Mouse (Mus musculus) embryonic facial prominence, embryonic 12.5 days (tissue): ENCODE measurements at regions not wholly inside any gene's neighbourhood (a gene's known extent, or its start where the extent isn't known, plus 50 kb on each side); places are given as distances from the start of the nearest gene placed in this dataset.

Experiments used
- ATAC-seq: fragments of 200-750 bp; cut with Nextera tagmentation; 2 replicates; pipeline ENCODE4 v1.8.0; 2017; ENCODE audit not compliant: insufficient number of reproducible peaks, insufficient read depth, low FRiP score, low TSS enrichment
- H3K27ac ChIP-seq: fragments of 300-500 bp; sonication (generic); 2 replicates; pipeline ENCODE4 v1.5.1; 2016; ENCODE audit warnings: mild to moderate bottlenecking
- H3K27me3 ChIP-seq: fragments of 300-500 bp; sonication (generic); 2 replicates; pipeline ENCODE4 v1.6.1; 2016; ENCODE audit warnings: mild to moderate bottlenecking, moderate library complexity
- H3K36me3 ChIP-seq: fragments of 300-500 bp; sonication (generic); 2 replicates; pipeline ENCODE4 v1.6.1; 2016; ENCODE audit warnings: mild to moderate bottlenecking
- H3K4me1 ChIP-seq: fragments of 300-500 bp; sonication (generic); 2 replicates; pipeline ENCODE4 v1.6.1; 2016
- H3K4me2 ChIP-seq: fragments of 300-500 bp; sonication (generic); replicated peaks from 2 replicates; pipeline ENCODE4 v1.6.1; 2016; ENCODE audit warnings: mild to moderate bottlenecking, moderate library complexity
- H3K4me3 ChIP-seq: fragments of 300-500 bp; sonication (generic); 2 replicates; pipeline ENCODE4 v1.5.1; 2016; ENCODE audit warnings: mild to moderate bottlenecking
- H3K9ac ChIP-seq: fragments of 300-500 bp; sonication (generic); 2 replicates; pipeline ENCODE4 v1.6.1; 2016; ENCODE audit warnings: mild to moderate bottlenecking, moderate library complexity
- H3K9me3 ChIP-seq: fragments of 300-500 bp; sonication (generic); 2 replicates; pipeline ENCODE4 v1.6.1; 2016; ENCODE audit warnings: mild to moderate bottlenecking, moderate library complexity
- WGBS: fragments of 180-500 bp; shearing (Covaris S2); methylation state at CpG from one replicate; pipeline ENCODE4 v1.1.7; 2016; 5-methylcytosine and 5-hydroxymethylcytosine counted together

DNA sequence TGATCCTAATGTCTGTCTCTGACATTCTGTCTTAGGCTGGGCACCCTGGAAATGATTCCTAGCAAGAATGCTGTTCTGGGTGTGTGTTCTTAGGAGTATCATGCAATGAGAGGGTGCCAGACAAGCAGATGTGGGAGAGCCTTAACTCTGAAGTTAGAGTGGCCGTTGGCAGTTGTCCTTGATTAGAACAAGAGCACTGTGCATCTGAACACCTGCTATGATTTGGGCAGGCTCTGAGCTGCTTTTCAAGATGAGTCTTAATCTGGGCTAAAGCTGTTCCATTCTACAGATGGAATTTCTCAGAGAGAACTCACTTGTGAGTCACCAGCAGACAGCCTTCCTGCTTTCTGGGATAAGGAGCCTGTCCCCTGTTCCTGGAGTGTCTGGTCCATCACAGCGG, 317.1 kb upstream of the Kcnh8 start:
- H3K4me3 ChIP-seq: no peak overlapping the region
- ATAC-seq: no peak
- no peak overlapping the region for H3K9ac ChIP-seq
- H3K4me2 ChIP-seq: no peak overlapping the region
- H3K27me3 ChIP-seq: no peaks in the 10 kb centered on the region
- 97% methylated on average over 2 of the region's 2 CpGs for WGBS
- no peaks in the 10 kb centered on the region for H3K9me3 ChIP-seq
- no peaks in the 10 kb centered on the region for H3K4me1 ChIP-seq
- no peaks in the 10 kb centered on the region for H3K36me3 ChIP-seq
- H3K27ac ChIP-seq: no peak overlapping the region

DNA sequence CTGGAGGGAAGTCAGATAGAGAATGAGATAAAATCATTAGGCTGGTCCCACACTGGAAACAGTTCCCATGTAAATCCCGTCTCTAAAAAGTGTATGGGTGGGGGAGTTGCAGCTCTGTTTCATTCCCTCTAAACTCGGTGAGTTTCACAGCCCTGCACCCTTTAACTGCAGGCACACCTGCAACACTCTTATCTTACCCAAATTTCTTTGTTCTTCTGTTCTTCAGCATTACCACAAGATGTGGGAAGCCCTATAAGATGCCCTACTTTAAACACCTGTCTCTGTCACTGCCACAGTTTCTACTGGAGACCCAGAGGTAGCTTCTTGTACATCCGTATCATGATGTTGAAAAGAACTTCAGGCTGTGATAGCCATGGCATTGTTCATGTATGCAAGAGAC, 320.2 kb upstream of the Kcnh8 start:
- Histone ChIP-seq H3K36me3 (no peaks in the 10 kb centered on the region), H3K9ac (no peak overlapping the region), H3K4me3 (no peak overlapping the region), H3K27me3 (no peaks in the 10 kb centered on the region), H3K4me1 (no peaks in the 10 kb centered on the region), H3K4me2 (no peak overlapping the region), H3K9me3 (no peaks in the 10 kb centered on the region), H3K27ac (no peak overlapping the region)
- WGBS: 57% methylated on average over 3 of the region's 3 CpGs
- ATAC-seq: no peak

DNA sequence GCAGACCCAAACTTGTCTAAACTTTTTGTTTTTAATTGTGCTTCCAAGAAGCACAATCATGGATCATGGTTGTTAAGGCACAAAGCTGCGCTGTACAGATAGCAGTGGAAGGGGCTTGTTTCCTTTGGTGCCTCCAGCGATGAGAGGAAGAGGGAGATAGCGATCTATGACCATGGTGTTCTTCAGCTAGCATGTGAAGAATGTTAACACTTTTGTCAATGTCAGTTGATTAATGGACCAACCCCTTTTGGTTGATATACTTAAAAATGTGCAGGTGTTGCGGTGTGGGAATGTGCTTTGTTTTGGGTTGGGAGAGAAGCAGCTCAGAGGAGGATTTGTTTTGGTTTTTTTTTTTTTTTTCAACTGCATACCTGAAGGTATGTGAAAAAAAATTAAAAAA, 324.0 kb upstream of the Kcnh8 start:
- H3K27ac ChIP-seq: no peak overlapping the region
- no peak for ATAC-seq
- H3K4me1 ChIP-seq: no peaks in the 10 kb centered on the region
- H3K27me3 ChIP-seq: no peaks in the 10 kb centered on the region
- no peaks in the 10 kb centered on the region for H3K36me3 ChIP-seq
- no peak overlapping the region for H3K4me3 ChIP-seq
- H3K9ac ChIP-seq: no peak overlapping the region
- no peak overlapping the region for H3K4me2 ChIP-seq
- no peaks in the 10 kb centered on the region for H3K9me3 ChIP-seq
- 82% methylated on average over 4 of the region's 4 CpGs for WGBS

GRCm38 (mm10) chr17:52268792-52269191, 333.7 kb upstream of the Kcnh8 start:
- Histone ChIP-seq H3K4me3 (no peak overlapping the region), H3K27ac (no peak overlapping the region), H3K27me3 (no peaks in the 10 kb centered on the region), H3K36me3 (no peaks in the 10 kb centered on the region), H3K9me3 (no peaks in the 10 kb centered on the region), H3K4me1 (no peaks in the 10 kb centered on the region), H3K9ac (no peak overlapping the region), H3K4me2 (no peak overlapping the region)
- WGBS: 67% methylated on average over 2 of the region's 2 CpGs
- ATAC-seq: no peak

- Histone ChIP-seq H3K9me3 (no peaks in the 10 kb centered on the region), H3K4me3 (no peak overlapping the region), H3K4me2 (no peak overlapping the region), H3K27me3 (no peaks in the 10 kb centered on the region), H3K27ac (no peak overlapping the region), H3K4me1 (no peaks in the 10 kb centered on the region), H3K9ac (no peak overlapping the region), H3K36me3 (no peaks in the 10 kb centered on the region)
- ATAC-seq: no peak
Measured at GRCm38 (mm10) chr17:52251284-52251683, 351.2 kb upstream of the Kcnh8 start.

DNA sequence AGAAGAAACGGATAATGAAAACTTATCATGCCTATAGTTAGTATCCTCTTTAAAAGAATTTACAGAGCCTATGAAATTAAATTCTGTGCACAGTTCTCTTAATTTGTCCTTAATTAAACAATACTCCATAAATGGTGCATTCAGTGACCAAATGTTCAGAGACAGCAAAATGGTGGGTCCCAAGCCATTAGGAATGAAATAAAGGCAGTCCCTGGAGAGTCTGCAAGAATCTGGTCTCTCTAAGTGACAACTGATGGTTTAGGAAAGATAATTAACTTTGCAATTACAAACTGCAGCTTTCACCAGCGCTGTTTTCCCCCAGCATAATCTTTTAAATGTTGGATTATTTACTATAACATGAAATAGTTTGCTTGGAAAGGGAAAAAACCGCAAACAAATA, 376.9 kb upstream of the Kcnh8 start:
- no peak overlapping the region for H3K9ac ChIP-seq
- 78% methylated on average over 3 of the region's 3 CpGs for WGBS
- H3K27ac ChIP-seq: no peak overlapping the region
- H3K27me3 ChIP-seq: no peaks in the 10 kb centered on the region
- no peaks in the 10 kb centered on the region for H3K36me3 ChIP-seq
- H3K4me3 ChIP-seq: no peak overlapping the region
- no peaks in the 10 kb centered on the region for H3K4me1 ChIP-seq
- no peak for ATAC-seq
- no peak overlapping the region for H3K4me2 ChIP-seq
- no peaks in the 10 kb centered on the region for H3K9me3 ChIP-seq

DNA sequence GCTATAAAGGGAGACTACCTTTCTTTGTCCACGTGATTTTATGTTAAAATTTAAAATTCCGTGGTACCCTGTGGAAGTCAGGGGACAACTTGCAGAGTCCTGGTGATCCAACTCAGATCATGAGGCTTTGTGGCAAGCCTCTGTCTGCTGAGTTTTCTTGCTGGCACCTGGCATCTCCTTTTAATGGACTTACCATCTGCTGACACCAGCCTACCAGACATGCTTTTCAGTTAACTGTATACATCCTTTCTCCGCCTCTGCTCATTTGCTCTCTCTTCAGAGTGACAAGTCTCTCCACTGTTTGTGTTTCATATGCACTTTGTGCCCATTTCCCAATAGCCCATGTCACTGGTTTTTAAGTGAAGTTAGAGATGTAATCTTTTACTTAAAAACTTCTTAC, 382.1 kb upstream of the Kcnh8 start:
- no peak overlapping the region for H3K27ac ChIP-seq
- H3K27me3 ChIP-seq: no peaks in the 10 kb centered on the region
- H3K9me3 ChIP-seq: no peaks in the 10 kb centered on the region
- no peak for ATAC-seq
- WGBS: 82% methylated on average over 3 of the region's 3 CpGs
- no peaks in the 10 kb centered on the region for H3K36me3 ChIP-seq
- no peaks in the 10 kb centered on the region for H3K4me1 ChIP-seq
- no peak overlapping the region for H3K9ac ChIP-seq
- no peak overlapping the region for H3K4me3 ChIP-seq
- H3K4me2 ChIP-seq: no peak overlapping the region

- Histone ChIP-seq H3K36me3 (no peaks in the 10 kb centered on the region), H3K4me1 (no peaks in the 10 kb centered on the region), H3K27ac (no peak overlapping the region), H3K9me3 (no peaks in the 10 kb centered on the region), H3K27me3 (no peaks in the 10 kb centered on the region), H3K9ac (no peak overlapping the region), H3K4me2 (no peak overlapping the region), H3K4me3 (no peak overlapping the region)
- ATAC-seq: no peak
Measured at GRCm38 (mm10) chr17:52217411-52217810, 384.3 kb upstream of the Satb1 start.

GRCm38 (mm10) chr17:52212944-52213343, 379.9 kb upstream of the Satb1 start:
- Histone ChIP-seq H3K9ac (no peak overlapping the region), H3K4me3 (no peak overlapping the region), H3K4me1 (no peaks in the 10 kb centered on the region), H3K27me3 (no peaks in the 10 kb centered on the region), H3K27ac (no peak overlapping the region), H3K4me2 (no peak overlapping the region), H3K36me3 (no peaks in the 10 kb centered on the region), H3K9me3 (no peaks in the 10 kb centered on the region)
- 72% methylated on average over 2 of the region's 2 CpGs for WGBS
- no peak for ATAC-seq

- Histone ChIP-seq H3K27ac (no peak overlapping the region), H3K36me3 (no peaks in the 10 kb centered on the region), H3K27me3 (no peaks in the 10 kb centered on the region), H3K4me3 (no peak overlapping the region), H3K4me2 (no peak overlapping the region), H3K4me1 (no peaks in the 10 kb centered on the region), H3K9me3 (no peaks in the 10 kb centered on the region), H3K9ac (no peak overlapping the region)
- ATAC-seq: no peak
- 79% methylated on average over 6 of the region's 6 CpGs for WGBS
Measured at GRCm38 (mm10) chr17:52210483-52210882, 377.4 kb upstream of the Satb1 start.

DNA sequence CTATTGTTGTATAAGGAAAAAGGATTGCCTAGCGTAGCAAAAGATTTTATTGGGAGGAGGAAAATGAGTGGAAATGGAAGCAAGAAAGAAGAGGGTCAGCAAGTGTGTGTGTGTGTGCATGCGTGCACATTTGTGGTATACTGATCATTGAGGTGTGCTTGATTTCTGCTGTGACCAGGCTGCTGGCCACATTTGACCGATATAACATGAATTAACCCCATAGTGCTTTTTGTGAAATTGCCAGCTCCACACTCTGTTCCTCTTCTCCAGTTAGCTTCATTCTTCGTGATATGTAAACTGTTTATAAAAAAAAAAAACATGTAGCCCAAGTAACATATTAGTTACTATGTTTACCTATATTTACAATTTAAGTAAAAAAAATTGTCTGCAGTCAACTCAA, 364.6 kb upstream of the Satb1 start:
- no peaks in the 10 kb centered on the region for H3K27me3 ChIP-seq
- no peak overlapping the region for H3K9ac ChIP-seq
- no peaks in the 10 kb centered on the region for H3K36me3 ChIP-seq
- no peak for ATAC-seq
- 90% methylated on average over 4 of the region's 4 CpGs for WGBS
- no peak overlapping the region for H3K4me3 ChIP-seq
- H3K4me2 ChIP-seq: no peak overlapping the region
- no peaks in the 10 kb centered on the region for H3K9me3 ChIP-seq
- no peak overlapping the region for H3K27ac ChIP-seq
- no peaks in the 10 kb centered on the region for H3K4me1 ChIP-seq

GRCm38 (mm10) chr17:52196811-52197210, 363.7 kb upstream of the Satb1 start:
- Histone ChIP-seq H3K9ac (no peak overlapping the region), H3K27ac (no peak overlapping the region), H3K4me1 (no peaks in the 10 kb centered on the region), H3K9me3 (no peaks in the 10 kb centered on the region), H3K4me3 (no peak overlapping the region), H3K4me2 (no peak overlapping the region), H3K36me3 (no peaks in the 10 kb centered on the region), H3K27me3 (no peaks in the 10 kb centered on the region)
- WGBS: 80% methylated on average over 5 of the region's 5 CpGs
- no peak for ATAC-seq

DNA sequence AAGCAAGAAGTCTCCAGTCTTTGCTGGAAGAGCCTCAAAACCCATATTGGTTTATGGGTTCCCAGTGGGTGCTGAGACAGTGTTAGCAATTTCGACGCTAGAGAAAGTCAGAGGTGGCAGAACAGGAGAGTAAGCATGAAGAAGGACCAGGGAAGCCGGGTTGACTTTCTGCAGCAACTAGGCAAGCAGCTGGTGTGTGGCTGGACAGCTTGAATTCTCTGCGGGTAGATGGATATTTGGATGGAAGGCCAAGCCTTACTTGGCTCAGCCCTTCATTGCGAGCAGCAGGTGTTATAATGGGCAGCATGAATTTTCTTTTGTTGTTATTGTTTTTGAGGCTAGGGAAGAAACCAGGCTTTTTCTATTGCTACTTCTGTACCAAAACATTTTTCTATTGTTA, 362.7 kb upstream of the Satb1 start:
- Histone ChIP-seq H3K27me3 (no peaks in the 10 kb centered on the region), H3K4me3 (no peak overlapping the region), H3K4me1 (no peaks in the 10 kb centered on the region), H3K9me3 (no peaks in the 10 kb centered on the region), H3K27ac (no peak overlapping the region), H3K36me3 (no peaks in the 10 kb centered on the region), H3K4me2 (no peak overlapping the region), H3K9ac (no peak overlapping the region)
- 86% methylated on average over 5 of the region's 5 CpGs for WGBS
- no peak for ATAC-seq
